Mouse (Mus musculus) Muller cell, postnatal 12 days (primary cell): Measurements from ENCODE around the gene Irs1.

Source experiments
- DNase-seq: peaks from one replicate; pipeline ENCODE4 v3.0.0-alpha.2; 2015; ENCODE audit errors: inconsistent ontology term

Irs1 gene

GRCm38 (mm10) chr1:82291151-82291797 lies at the start of gene Irs1:
Irs1 (minus strand) TSS chr1:82291416.
- peak; percentile 98 for DNase-seq

GRCm38 (mm10) chr1:82334506-82334905 lies 43.3 kb upstream of the Irs1 start:
- DNase-seq: no peak

DNA sequence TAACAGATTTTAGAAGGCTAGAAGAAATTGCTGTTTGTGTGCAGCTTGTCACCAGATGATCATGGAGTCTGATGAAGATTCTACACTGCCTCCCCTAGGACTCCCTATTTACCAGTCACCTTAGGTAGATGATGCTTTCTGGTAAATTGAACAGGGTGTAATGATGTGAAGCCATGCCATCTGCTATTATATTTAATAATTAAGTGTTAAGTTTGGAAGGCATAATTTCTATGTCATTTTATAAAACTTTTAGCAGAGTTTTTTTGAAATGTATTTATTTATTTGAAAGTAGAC lies 38.7 kb upstream of the Irs1 start:
- DNase-seq: no peak

GRCm38 (mm10) chr1:82329237-82329953 lies 38.2 kb upstream of the Irs1 start:
- no peak for DNase-seq

DNA sequence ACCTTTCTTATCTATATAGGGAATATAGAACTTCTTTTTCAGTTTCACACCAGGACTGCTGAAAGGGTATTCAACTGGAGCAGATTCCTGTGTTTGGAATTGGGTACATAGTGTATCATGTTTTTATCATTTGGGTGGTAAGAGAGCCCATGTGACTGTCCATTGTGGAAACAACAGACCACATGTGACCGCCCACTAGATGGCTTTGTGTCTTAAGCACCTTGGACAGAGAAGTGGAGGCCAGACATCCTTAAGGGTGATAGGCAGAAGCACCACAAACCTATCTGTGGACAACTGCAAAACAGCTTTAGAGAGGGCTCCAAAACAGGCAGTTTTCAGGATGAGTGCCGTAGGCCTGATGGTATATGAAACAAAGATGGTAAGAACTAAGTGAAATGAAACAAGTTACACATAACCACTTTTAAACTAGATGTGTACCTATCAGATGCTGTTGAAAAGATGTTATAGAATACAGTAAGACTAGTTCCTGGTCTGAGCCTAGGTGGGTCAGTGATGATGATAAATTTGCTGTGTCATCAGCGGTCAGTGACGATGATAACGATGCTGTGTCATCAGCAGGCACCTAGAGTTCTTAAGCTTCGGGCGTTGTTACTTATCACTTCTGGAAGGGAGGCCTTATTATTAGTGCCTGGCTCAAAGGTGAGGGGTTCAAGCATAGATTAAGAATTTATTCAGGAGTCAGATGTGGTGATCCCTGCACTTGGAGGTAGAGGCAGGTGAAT lies 37.0 kb upstream of the Irs1 start:
- DNase-seq: no peak

- DNase-seq: no peak
Measured at GRCm38 (mm10) chr1:82326120-82326519, 34.9 kb upstream of the Irs1 start.

DNA sequence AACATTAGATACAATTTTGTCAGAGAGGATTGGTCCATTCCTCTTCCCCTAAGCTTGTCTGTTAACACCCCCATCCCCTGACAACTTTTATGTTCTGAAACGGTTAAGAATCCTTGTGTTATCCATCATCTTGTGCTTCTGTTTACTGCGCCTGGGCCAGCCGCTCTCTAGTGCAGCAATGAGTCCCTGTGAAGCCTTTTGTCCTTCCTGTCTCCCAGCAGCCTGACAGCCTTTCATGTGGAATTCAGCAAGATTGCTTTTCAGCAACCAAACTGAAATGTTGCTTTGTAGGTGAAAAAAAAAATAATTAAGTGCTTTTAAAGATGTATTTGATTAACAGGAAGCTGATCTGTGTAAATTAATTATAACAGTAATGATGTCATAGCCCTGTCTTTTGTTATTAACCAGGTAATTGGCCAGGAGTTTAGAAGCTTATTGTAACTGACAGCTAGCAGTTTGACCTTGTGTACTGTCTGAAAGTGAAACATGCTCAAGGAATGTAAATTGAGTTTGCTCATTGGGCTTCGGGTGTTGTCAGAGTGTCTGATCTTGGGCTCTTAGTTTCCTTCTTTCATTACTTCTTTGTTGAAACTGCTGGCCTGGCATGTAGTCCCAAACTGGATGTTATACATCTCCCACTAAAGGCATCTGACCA lies 33.0 kb upstream of the Irs1 start:
- peak; percentile 92 for DNase-seq

DNA sequence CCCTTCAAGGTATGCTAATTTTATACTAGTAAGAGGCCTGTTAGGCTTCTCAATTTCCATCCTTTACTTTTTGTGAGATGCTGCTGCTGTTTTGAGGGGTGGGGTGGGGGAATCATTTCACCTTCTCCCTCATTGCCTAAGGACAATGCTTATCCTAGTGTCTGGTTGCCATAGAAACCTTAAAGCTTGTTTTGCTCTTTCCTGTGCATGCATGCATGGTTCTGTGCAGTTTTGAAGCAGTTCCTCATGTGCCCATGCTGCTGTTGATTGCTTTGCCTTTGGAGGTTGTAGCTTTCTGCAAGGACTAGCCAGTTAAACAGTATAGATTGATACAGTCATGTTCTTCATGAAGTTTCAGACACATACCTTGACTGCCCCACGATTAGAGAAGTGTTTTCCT lies 30.2 kb upstream of the Irs1 start:
- no peak for DNase-seq

DNA sequence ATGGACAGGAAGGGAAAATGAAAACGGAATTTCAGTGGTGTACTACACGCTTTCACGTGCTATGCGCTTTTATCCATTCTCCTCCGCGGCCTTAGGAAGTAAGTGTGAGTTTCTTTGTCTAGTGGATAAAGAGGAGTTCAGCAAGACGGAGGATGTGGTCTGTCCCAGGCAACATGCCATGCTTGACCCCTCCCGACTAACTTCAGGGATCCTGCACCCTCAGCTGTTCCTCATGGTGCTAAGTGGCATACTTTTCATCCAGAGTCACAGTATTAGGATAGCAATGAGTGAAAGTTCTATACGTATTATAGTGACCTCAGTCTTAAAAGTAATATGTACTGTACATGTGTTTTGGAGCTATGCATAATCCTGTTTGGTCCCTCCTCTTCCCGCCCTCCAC lies 29.6 kb upstream of the Irs1 start:
- no peak for DNase-seq

- DNase-seq: no peak
Measured at GRCm38 (mm10) chr1:82320456-82320855, 29.2 kb upstream of the Irs1 start.

DNA sequence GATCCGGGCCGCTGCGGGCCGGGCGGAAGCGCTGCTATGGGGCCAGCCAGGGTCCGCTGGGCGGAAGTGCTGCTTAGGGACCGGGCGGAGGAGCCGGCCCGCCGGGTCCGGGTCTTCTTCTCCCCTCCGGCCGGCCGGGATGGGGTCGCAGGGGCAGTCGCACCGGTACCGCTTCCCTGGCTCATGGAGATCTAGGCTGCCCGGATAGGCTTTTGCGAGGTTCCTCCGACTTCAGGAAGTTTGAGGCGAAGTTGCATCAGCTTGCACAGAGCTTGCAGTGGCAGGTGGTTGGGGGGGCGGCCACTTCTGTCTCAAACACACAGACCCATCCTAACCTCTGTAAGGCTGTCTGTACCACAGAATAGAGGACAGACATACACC lies 25.5 kb upstream of the Irs1 start:
- no peak for DNase-seq

- DNase-seq: peak; percentile 92
Measured at GRCm38 (mm10) chr1:82316111-82316745, 25.0 kb upstream of the Irs1 start, which contains the start of gene Rhbdd1. Rhbdd1 (plus strand) TSS chr1:82316452.

- DNase-seq: no peak
Measured at GRCm38 (mm10) chr1:82304483-82304882, 13.3 kb upstream of the Irs1 start.

DNA sequence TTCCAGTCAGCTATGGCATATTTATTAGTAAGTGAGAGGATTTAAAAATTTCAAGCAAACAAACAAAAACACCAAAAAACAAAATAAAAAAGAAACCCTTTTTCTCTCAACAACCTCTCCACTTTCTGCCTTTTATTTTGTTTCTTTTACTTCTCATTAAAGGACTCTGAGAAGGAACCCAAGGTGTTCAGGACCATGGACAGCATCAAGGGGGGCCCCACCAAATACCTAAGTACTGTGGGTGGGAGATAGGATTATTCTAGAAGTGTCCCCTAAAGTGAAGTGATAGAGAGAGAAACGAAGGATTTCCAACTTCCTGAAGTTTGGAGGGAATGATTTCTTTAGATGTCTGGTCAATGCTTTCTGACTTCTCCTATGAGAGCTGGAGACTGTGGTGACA lies 7.4 kb upstream of the Irs1 start:
- DNase-seq: no peak

GRCm38 (mm10) chr1:82294102-82294501 lies 2.9 kb upstream of the Irs1 start:
- DNase-seq: peak; percentile 45

DNA sequence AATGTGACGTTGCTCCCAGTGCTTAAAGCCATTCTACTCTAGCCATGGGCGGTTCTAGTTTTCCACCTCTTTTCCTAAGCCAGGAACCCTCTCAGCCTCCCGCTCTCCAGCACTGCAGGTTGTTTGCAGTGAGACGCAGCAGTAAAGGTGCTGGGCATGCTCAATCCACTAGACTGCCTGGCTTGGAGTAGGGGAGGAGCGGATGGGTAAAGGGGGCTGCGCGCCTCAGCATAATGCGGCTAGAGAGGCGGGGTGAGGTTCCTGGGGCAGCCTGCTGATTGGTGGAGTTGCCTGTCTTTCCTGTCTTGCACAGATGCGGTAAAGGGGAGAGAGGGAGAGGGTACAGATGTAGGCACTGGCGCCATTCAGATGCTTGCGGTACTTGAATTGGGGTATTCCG lies 1.6 kb upstream of the Irs1 start:
- peak; percentile 80 for DNase-seq

DNA sequence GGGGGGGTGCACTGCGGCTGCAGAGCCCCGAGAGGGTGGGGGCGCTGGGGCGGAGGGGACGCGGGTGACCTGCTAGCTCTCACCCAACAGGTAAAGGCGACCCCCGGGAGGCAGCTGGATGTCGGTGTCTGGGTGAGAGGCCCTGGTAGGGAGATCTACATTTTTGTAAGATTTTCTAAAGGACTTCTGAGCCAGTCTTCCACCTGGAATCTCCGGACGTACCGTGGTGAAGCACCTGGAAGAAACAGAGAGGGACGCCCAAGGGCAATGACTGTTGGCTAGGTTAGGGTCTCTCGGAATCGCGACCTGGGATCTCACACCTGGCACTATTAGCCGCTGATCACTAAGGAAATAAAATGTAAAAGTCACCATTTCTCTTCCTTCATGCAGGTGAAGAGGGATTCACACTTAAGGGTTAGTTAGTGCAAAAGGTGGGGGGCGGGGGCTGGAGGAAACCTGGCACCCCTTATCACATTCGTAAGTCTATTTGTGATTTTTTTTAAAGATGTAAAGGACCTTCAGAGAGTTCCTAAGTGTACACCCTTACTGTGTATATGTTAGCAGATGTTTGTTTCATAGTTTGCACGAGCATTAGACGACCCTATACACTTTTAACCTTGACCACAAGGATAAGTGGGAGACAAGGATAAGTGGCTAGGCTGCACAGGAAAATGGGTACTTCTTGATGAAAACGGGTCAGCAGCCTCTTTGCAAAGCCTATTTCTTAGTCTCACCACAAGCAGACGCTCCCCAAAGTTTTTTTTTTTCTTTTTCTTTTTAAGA lies 905 bp upstream of the Irs1 start:
- DNase-seq: peak; percentile 24

- peak; percentile 95 for DNase-seq
Measured at GRCm38 (mm10) chr1:82290723-82291150, 479 bp downstream of the Irs1 start.

GRCm38 (mm10) chr1:82289990-82290681 lies 1.1 kb downstream of the Irs1 start:
- peak; percentile 62 for DNase-seq
